Mouse (Mus musculus): Measurements from ENCODE around the gene Mrpl21. TPM values are rescaled to one million over a fixed set of nuclear protein-coding genes. Genes with fewer than 3 reads are reported as not detected.

The Mrpl21 gene
- 10 to 100 TPM; 49.8 to 55.3 TPM for total RNA-seq (2021)

- intact Hi-C loops (cut with DNase I), result no loop called here
- peak; percentile 94 for DNase-seq (ENCODE audit: low spot score in 2 of 2)
These were observed at the start of gene Mrpl21, which contains the start of gene Ighmbp2 for GRCm38 (mm10) chr19:3282572-3283467. Mrpl21 (plus strand) TSS chr19:3282901. Ighmbp2 (minus strand) TSS chr19:3283017.

GRCm38 (mm10) chr19:3260016-3260415, 22.7 kb upstream of the Mrpl21 start:
- DNase-seq (ENCODE audit: low spot score in 2 of 2), result no peak
- intact Hi-C loops (cut with DNase I), result no loop called here

GRCm38 (mm10) chr19:3260591-3260990, 22.1 kb upstream of the Mrpl21 start:
- intact Hi-C loops (cut with DNase I), result no loop called here
- DNase-seq (ENCODE audit: low spot score in 2 of 2), result no peak

- no peak for DNase-seq (ENCODE audit: low spot score in 2 of 2)
- intact Hi-C loops (cut with DNase I), result no loop called here
These were observed 21.4 kb upstream of the Mrpl21 start for GRCm38 (mm10) chr19:3261336-3261735.

- no peak for DNase-seq (ENCODE audit: low spot score in 2 of 2)
- intact Hi-C loops (cut with DNase I), result no loop called here
These were observed 20.8 kb upstream of the Mrpl21 start for GRCm38 (mm10) chr19:3261764-3262525.

GRCm38 (mm10) chr19:3264348-3264747, 18.4 kb upstream of the Mrpl21 start:
- intact Hi-C loops (cut with DNase I), result no loop called here
- peak in 1 of 2 experiments; percentile 1 for DNase-seq (ENCODE audit: low spot score in 2 of 2)

- intact Hi-C loops (cut with DNase I), result no loop called here
- peak in 1 of 2 experiments; percentile 2 for DNase-seq (ENCODE audit: low spot score in 2 of 2)
These were observed 17.5 kb upstream of the Mrpl21 start for GRCm38 (mm10) chr19:3265180-3265579.

GRCm38 (mm10) chr19:3266136-3266535, 16.6 kb upstream of the Mrpl21 start:
- intact Hi-C loops (cut with DNase I), result no loop called here
- DNase-seq (ENCODE audit: low spot score in 2 of 2), result no peak

GRCm38 (mm10) chr19:3266676-3267075, 16.0 kb upstream of the Mrpl21 start:
- no peak for DNase-seq (ENCODE audit: low spot score in 2 of 2)
- intact Hi-C loops (cut with DNase I), result no loop called here

GRCm38 (mm10) chr19:3267340-3267739, 15.4 kb upstream of the Mrpl21 start:
- DNase-seq (ENCODE audit: low spot score in 2 of 2), result peak in 1 of 2 experiments; percentile 2
- intact Hi-C loops (cut with DNase I), result no loop called here

- DNase-seq (ENCODE audit: low spot score in 2 of 2), result peak in 1 of 2 experiments; percentile 2
- intact Hi-C loops (cut with DNase I), result no loop called here
These were observed 14.3 kb upstream of the Mrpl21 start for GRCm38 (mm10) chr19:3268218-3268980.

GRCm38 (mm10) chr19:3269279-3269678, 13.4 kb upstream of the Mrpl21 start:
- DNase-seq (ENCODE audit: low spot score in 2 of 2), result no peak
- intact Hi-C loops (cut with DNase I), result no loop called here

GRCm38 (mm10) chr19:3269803-3270202, 12.9 kb upstream of the Mrpl21 start:
- intact Hi-C loops (cut with DNase I), result no loop called here
- DNase-seq (ENCODE audit: low spot score in 2 of 2), result no peak

- intact Hi-C loops (cut with DNase I), result no loop called here
- DNase-seq (ENCODE audit: low spot score in 2 of 2), result no peak
These were observed 11.3 kb upstream of the Mrpl21 start for GRCm38 (mm10) chr19:3271366-3271765.

- DNase-seq (ENCODE audit: low spot score in 2 of 2), result no peak
- intact Hi-C loops (cut with DNase I), result no loop called here
These were observed 9.4 kb upstream of the Mrpl21 start for GRCm38 (mm10) chr19:3273331-3273730.

GRCm38 (mm10) chr19:3275744-3276365, 6.8 kb upstream of the Mrpl21 start:
- intact Hi-C loops (cut with DNase I), result no loop called here
- no peak for DNase-seq (ENCODE audit: low spot score in 2 of 2)

GRCm38 (mm10) chr19:3281886-3282285, 815 bp upstream of the Mrpl21 start:
- DNase-seq (ENCODE audit: low spot score in 2 of 2), result no peak
- intact Hi-C loops (cut with DNase I), result no loop called here

GRCm38 (mm10) chr19:3289006-3289405, 6.3 kb downstream of the Mrpl21 start:
- intact Hi-C loops (cut with DNase I), result no loop called here
- DNase-seq (ENCODE audit: low spot score in 2 of 2), result no peak

GRCm38 (mm10) chr19:3292028-3292427, 9.3 kb downstream of the Mrpl21 start:
- DNase-seq (ENCODE audit: low spot score in 2 of 2), result peak; percentile 43 to 54
- intact Hi-C loops (cut with DNase I), result loop anchor here (5.0 kb wide), 1 partner anchor 160 kb away; no protein-coding TSS in a partner anchor
